Mouse (Mus musculus): ENCODE measurements around the gene Clec2h.
"Not testable (repeated sequence)": the region's sequence is repeated elsewhere in the genome, so short reads cannot be mapped to it uniquely, and the experiment has no call there.

DNA sequence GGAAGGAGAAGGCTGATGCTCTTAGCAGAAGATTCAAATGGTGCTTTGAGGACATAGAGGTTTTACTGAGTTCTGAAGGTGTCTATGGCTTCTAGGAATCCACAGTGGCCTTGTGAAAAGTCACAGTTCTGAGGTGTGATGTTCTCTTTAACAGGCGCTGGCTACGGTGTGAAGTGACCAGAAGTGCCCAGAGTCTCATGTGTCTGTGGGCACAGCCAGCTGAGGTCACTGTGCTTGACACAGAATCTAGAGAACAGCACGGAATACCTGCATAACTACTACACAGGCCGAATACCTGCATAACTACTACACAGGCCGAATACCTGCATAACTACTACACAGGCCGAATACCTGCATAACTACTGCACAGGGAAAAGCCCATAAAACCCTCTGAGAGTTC is 36.9 kb upstream of the Clec2h start:
- TF ChIP-seq POLR2A (IDR thresholded peaks at IDR 0.05; ENCODE audit: borderline replicate concordance, extremely low read depth, low read depth, low read length); CTCF (IDR thresholded peaks at IDR 0.05; ENCODE audit: insufficient read depth, low read length): not testable (repeated sequence)

Data from lung, adult 2 months (tissue).